Mouse (Mus musculus) urinary bladder, postnatal 10 days (tissue): Measurements from ENCODE around the gene Kel.

Experiments used
- DNase-seq: peaks from one replicate; pipeline ENCODE4 v3.0.0; 2022; ENCODE audit warnings: low spot score

The Kel gene

GRCm38 (mm10) chr6:41704123-41704522, at the start of gene Kel:
Kel (minus strand) TSS chr6:41704339.
- no peak for DNase-seq

GRCm38 (mm10) chr6:41744664-41745392, 40.7 kb upstream of the Kel start:
- DNase-seq: no peak

- no peak for DNase-seq
Observed at GRCm38 (mm10) chr6:41741101-41741500, 37.0 kb upstream of the Kel start.

- no peak for DNase-seq
Observed at GRCm38 (mm10) chr6:41734719-41735470, 30.8 kb upstream of the Kel start.

- DNase-seq: no peak
Observed at GRCm38 (mm10) chr6:41727989-41728609, 24.0 kb upstream of the Kel start.

- no peak for DNase-seq
Observed at GRCm38 (mm10) chr6:41721430-41721829, 17.3 kb upstream of the Kel start.

GRCm38 (mm10) chr6:41710281-41710680, 6.1 kb upstream of the Kel start:
- no peak for DNase-seq

GRCm38 (mm10) chr6:41706275-41706674, 2.1 kb upstream of the Kel start:
- no peak for DNase-seq

GRCm38 (mm10) chr6:41702928-41703327, 1.2 kb downstream of the Kel start:
- no peak for DNase-seq

- no peak for DNase-seq
Observed at GRCm38 (mm10) chr6:41701245-41701644, 2.9 kb downstream of the Kel start.

- no peak for DNase-seq
Observed at GRCm38 (mm10) chr6:41694407-41694806, 9.7 kb downstream of the Kel start.

- no peak for DNase-seq
Observed at GRCm38 (mm10) chr6:41692200-41692599, 11.9 kb downstream of the Kel start.

- no peak for DNase-seq
Observed at GRCm38 (mm10) chr6:41685596-41685995, 18.5 kb downstream of the Kel start.

GRCm38 (mm10) chr6:41684911-41685310, 19.2 kb downstream of the Kel start:
- DNase-seq: no peak

GRCm38 (mm10) chr6:41684131-41684530, 20.0 kb downstream of the Kel start, which contains the start of gene Llcfc1:
Llcfc1 (plus strand) TSS chr6:41684431.
- no peak for DNase-seq

GRCm38 (mm10) chr6:41681656-41682055, 22.5 kb downstream of the Kel start:
- DNase-seq: no peak

- no peak for DNase-seq
Observed at GRCm38 (mm10) chr6:41680669-41681068, 23.5 kb downstream of the Kel start, which contains the start of gene Trpv5. Trpv5 (minus strand) TSS chr6:41680769.

- DNase-seq: no peak
Observed at GRCm38 (mm10) chr6:41676530-41676929, 27.6 kb downstream of the Kel start.

GRCm38 (mm10) chr6:41662320-41662719, 41.8 kb downstream of the Kel start:
- no peak for DNase-seq

- DNase-seq: no peak
Observed at GRCm38 (mm10) chr6:41658487-41658886, 45.7 kb downstream of the Kel start.

- no peak for DNase-seq
Observed at GRCm38 (mm10) chr6:41654648-41655047, 49.5 kb downstream of the Kel start.

GRCm38 (mm10) chr6:41653173-41653572, 51.0 kb downstream of the Kel start:
- DNase-seq: no peak

GRCm38 (mm10) chr6:41646672-41647071, 57.5 kb downstream of the Kel start:
- DNase-seq: no peak
